Mouse (Mus musculus) liver, embryonic 15.5 days (tissue): ENCODE measurements around the gene Klk4. TPM values are rescaled to one million over a fixed set of nuclear protein-coding genes. Genes with fewer than 3 reads are reported as not detected.

Source experiments
- ATAC-seq: fragments of 200-750 bp; cut with Nextera tagmentation; 2 replicates; pipeline ENCODE4 v1.8.0; 2017; ENCODE audit warnings: moderate number of reproducible peaks, mild to moderate bottlenecking, moderate library complexity; ENCODE audit not compliant: insufficient read depth
- H3K27ac ChIP-seq: fragments of 300-500 bp; sonication (generic); replicated peaks from 2 replicates; pipeline ENCODE4 v1.5.1; 2015; ENCODE audit warnings: mild to moderate bottlenecking, inconsistent platforms
- H3K27me3 ChIP-seq: fragments of 300-500 bp; sonication (generic); 2 replicates; pipeline ENCODE4 v1.6.1; 2015; ENCODE audit warnings: mild to moderate bottlenecking, inconsistent platforms
- H3K36me3 ChIP-seq: fragments of 300-500 bp; sonication (generic); replicated peaks from 2 replicates; pipeline ENCODE4 v1.6.1; 2015; ENCODE audit warnings: moderate library complexity, mild to moderate bottlenecking, inconsistent platforms
- H3K4me1 ChIP-seq: fragments of 300-500 bp; sonication (generic); replicated peaks from 2 replicates; pipeline ENCODE4 v1.6.1; 2015; ENCODE audit warnings: inconsistent platforms
- H3K4me2 ChIP-seq: fragments of 300-500 bp; sonication (generic); 2 replicates; pipeline ENCODE4 v1.6.1; 2015; ENCODE audit warnings: moderate library complexity, mild to moderate bottlenecking, inconsistent platforms
- H3K4me3 ChIP-seq: fragments of 300-500 bp; sonication (generic); replicated peaks from 2 replicates; pipeline ENCODE4 v1.5.1; 2015; ENCODE audit warnings: mild to moderate bottlenecking, inconsistent platforms
- H3K9ac ChIP-seq: fragments of 300-500 bp; sonication (generic); 2 replicates; pipeline ENCODE4 v1.6.1; 2015; ENCODE audit warnings: moderate library complexity, mild to moderate bottlenecking, inconsistent platforms
- H3K9me3 ChIP-seq: fragments of 300-500 bp; sonication (generic); replicated peaks from 2 replicates; pipeline ENCODE4 v1.6.1; 2016; ENCODE audit warnings: inconsistent platforms
- WGBS: fragments of 180-500 bp; shearing (Covaris S2); methylation state at CpG from one replicate; pipeline ENCODE4 v1.1.7; 2015; ENCODE audit warnings: mixed read lengths; ENCODE audit not compliant: insufficient replicate concordance; 5-methylcytosine and 5-hydroxymethylcytosine counted together
- polyA plus RNA-seq: library from polyadenylated mRNA; unstranded; fragments of >200 nt; fragmentation: Nextera tagmentation; extraction: Ambion mirVana; gene quantifications from 2 replicates; pipeline ENCODE4 v1.2.1, GENCODE M21; 2015

Klk4 gene
- polyA plus RNA-seq, 1 experiment from 2014 or later: not detected

DNA sequence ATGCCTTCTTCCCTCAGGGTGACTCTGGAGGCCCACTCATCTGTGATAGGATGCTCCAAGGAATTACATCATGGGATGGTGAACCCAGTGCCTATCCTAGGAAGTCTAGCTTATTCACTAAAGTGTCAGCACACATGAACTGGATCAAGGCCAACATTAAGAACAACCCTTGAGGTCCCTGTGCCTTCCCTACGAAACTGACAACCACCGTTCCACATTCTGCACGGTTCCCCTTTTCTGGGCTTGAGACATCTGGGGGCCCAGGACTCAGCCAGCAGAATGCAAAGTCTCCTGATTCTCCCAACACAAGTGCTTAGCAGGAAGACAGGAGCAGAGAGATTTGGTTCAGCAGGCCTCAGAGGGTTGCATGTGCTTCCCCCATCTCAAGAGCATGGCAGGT, 39.6 kb downstream of the Klk4 start:
- no peaks in the 10 kb centered on the region for H3K27me3 ChIP-seq
- H3K4me1 ChIP-seq: no peaks in the 10 kb centered on the region
- ATAC-seq: no peak
- no peaks in the 10 kb centered on the region for H3K9me3 ChIP-seq
- no peak overlapping the region for H3K27ac ChIP-seq
- H3K4me2 ChIP-seq: no peak overlapping the region
- 28% methylated on average over 3 of the region's 3 CpGs for WGBS
- no peaks in the 10 kb centered on the region for H3K36me3 ChIP-seq
- H3K4me3 ChIP-seq: no peak overlapping the region
- H3K9ac ChIP-seq: no peak overlapping the region

DNA sequence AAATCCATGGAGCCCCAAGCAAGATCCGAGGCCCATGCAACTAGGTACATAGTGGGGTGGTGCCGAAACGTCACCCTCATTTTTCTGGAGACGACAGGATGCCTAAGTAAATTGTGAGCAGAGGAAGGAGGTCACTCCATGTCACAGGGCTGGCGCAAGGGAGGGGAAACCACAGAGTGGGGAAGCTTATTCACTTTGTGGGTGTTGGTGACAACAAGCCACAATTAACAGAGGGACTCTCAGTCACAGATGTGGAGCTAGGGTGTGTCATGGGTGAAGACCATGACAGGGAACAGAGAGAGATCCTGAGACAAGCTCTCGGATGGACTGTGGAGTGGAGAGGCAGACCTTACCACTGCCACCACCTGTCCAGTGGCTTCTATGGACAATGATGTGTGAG, 40.1 kb downstream of the Klk4 start:
- 41% methylated on average over 6 of the region's 6 CpGs for WGBS

DNA sequence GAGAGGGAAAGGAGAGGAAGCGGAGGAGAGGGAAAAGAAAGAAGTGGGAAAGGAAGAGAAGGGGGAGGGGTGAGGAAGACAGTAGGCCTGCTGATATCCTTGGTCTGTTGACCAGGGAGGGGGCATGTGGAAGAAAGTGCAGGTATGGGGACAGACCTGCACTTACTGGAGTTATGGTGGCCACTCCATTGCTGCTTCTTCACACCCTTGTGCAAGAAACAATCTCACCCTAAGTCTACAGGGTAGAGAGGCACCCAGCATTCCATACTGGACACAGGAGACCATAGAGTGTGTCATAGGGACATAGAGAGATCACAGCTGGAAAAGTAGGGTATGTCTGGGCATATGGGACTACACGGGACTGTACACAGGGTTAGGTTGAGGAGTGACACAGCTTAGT, 41.0 kb downstream of the Klk4 start:
- no peaks in the 10 kb centered on the region for H3K9me3 ChIP-seq
- no peak overlapping the region for H3K4me2 ChIP-seq
- no peak overlapping the region for H3K4me3 ChIP-seq
- no peak overlapping the region for H3K9ac ChIP-seq
- no peaks in the 10 kb centered on the region for H3K27me3 ChIP-seq
- no peak for ATAC-seq
- H3K4me1 ChIP-seq: no peaks in the 10 kb centered on the region
- H3K27ac ChIP-seq: no peak overlapping the region
- 61% methylated on average over 2 of the region's 2 CpGs for WGBS
- H3K36me3 ChIP-seq: no peaks in the 10 kb centered on the region

More for the DNA sequence above, 40.1 kb downstream of the Klk4 start:
- H3K9ac ChIP-seq: no peak overlapping the region
- H3K4me2 ChIP-seq: no peak overlapping the region
- H3K27ac ChIP-seq: no peak overlapping the region
- no peaks in the 10 kb centered on the region for H3K27me3 ChIP-seq
- no peaks in the 10 kb centered on the region for H3K4me1 ChIP-seq
- H3K36me3 ChIP-seq: no peaks in the 10 kb centered on the region
- H3K4me3 ChIP-seq: no peak overlapping the region
- no peaks in the 10 kb centered on the region for H3K9me3 ChIP-seq
- ATAC-seq: no peak

DNA sequence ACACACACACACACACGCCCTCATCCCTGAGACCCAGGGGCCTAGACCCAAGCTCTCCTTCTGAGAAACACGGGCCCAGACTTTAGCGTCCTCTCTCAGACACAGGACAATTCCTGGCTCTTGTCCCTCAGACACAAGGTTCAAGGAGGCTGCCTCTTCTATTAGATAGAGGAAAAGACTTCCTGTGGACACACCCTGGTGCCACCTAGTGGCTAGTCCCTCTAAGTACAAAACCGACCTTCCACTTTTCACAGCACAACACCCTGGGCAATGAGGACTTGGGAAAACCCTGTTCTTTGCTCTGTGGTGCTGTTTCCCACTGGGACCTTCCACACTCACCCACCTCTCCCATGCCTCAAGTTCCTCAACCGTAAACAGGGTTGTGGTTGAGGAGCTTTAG, 45.0 kb downstream of the Klk4 start:
- Histone ChIP-seq H3K9me3 (no peaks in the 10 kb centered on the region), H3K4me1 (no peaks in the 10 kb centered on the region), H3K4me3 (no peak overlapping the region), H3K27me3 (no peaks in the 10 kb centered on the region), H3K4me2 (no peak overlapping the region), H3K27ac (no peak overlapping the region), H3K36me3 (no peaks in the 10 kb centered on the region), H3K9ac (no peak overlapping the region)
- ATAC-seq: no peak
- WGBS: 40% methylated on average over 5 of the region's 5 CpGs

DNA sequence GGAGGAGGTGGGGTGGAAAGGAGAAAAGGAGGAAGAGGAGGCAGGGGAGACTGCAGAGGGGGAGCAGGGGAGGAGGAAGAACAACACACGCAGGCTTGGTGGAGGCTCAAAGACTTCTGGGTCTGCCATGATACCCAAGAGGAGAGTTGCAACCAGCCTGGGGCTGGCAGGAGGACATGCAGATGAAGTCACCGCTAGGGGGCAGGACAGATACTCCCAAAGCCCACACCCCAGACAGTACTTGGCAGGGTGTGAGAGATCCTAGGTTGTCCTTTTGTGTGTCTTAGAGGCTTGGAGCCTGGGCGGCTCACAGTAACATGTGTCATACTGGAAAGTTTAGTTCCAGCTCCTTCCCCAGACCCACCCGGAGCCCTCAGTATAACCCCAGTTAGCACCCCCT, 47.6 kb downstream of the Klk4 start:
- Histone ChIP-seq H3K4me1 (no peaks in the 10 kb centered on the region), H3K27ac (no peak overlapping the region), H3K9ac (no peak overlapping the region), H3K4me2 (no peak overlapping the region), H3K27me3 (no peaks in the 10 kb centered on the region), H3K36me3 (no peaks in the 10 kb centered on the region), H3K4me3 (no peak overlapping the region), H3K9me3 (no peaks in the 10 kb centered on the region)
- WGBS: 37% methylated on average over 4 of the region's 4 CpGs
- ATAC-seq: no peak

DNA sequence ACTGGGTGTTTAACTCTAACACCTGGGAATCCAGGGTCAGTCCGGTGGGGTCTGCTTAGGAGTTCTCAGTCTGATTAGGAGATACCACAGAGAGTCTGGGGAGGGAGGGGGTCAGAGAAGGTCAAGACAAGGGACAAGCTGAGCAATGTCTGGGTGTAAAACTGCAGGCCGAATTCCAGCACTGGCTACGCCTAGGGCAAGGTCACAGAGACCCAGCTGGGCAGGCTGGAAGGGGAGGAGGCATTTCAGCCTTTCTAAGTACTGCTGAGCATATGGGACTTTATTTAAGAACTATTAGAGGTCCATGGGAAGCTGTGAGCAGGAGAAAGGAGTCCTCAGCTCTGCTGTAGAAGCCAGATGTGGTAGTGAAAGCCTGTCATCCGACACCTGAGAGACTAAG, 51.4 kb downstream of the Klk4 start:
- ATAC-seq: no peak
- Histone ChIP-seq H3K9me3 (no peaks in the 10 kb centered on the region), H3K27ac (no peak overlapping the region), H3K27me3 (no peaks in the 10 kb centered on the region), H3K4me2 (no peak overlapping the region), H3K9ac (no peak overlapping the region), H3K4me3 (no peak overlapping the region), H3K36me3 (no peaks in the 10 kb centered on the region), H3K4me1 (no peaks in the 10 kb centered on the region)
- 36% methylated on average over 4 of the region's 4 CpGs for WGBS

DNA sequence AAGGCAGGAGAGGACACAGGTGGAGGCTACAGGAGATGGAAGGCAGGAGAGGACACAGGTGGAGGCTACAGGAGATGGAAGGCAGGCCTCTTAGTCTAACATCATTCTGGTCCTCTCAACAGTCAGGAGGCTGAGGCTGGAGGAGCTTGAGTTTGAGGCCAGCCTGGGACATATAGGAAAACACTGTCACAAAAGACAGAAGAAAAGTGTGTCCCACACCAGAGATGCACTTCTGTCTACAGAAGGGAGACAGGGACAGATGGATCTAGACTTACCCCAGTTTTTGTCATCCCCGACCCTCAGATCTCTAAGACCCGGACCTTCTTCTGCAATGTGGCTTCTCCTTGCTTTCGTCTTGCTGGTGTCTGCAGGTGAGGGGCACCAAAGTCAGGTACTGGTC, 52.5 kb downstream of the Klk4 start, which contains the start of gene Klk15:
Gene Klk15, plus strand, starts transcription at position 301 of the 400 bp plus-strand sequence.
- Histone ChIP-seq H3K4me2 (no peak within 1 kb of the TSS), H3K4me1 (no peaks in the 10 kb centered on the region), H3K36me3 (no peaks in the 10 kb centered on the region), H3K9me3 (no peaks in the 10 kb centered on the region), H3K4me3 (no peak within 1 kb of the TSS), H3K27ac (no peak within 1 kb of the TSS), H3K27me3 (no peaks in the 10 kb centered on the region), H3K9ac (no peak within 1 kb of the TSS)
- 48% methylated on average over 3 of the region's 3 CpGs for whole genome bisulfite sequencing
- ATAC-seq: no peak

DNA sequence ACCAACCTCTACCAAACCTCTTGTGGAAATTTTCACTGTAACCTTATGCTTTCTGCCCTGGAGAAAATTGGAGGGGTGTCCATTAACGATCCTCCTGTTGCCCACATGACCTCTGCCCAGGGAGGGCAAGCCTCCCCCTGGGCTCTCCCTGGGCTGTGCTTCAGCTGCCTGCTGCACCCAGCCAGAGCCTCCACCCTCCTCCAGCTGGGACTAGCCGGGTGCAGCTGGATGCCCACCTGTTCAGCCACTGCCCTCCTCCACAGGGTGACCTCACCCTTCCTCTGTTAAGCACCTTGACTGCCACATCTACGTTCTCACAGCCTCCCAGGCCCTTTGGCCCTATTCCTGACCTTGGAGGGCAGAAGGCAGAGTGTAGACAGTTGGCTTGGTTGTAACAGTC, 53.8 kb downstream of the Klk4 start:
- 39% methylated on average over 3 of the region's 3 CpGs for WGBS
- no peaks in the 10 kb centered on the region for H3K36me3 ChIP-seq

More for the DNA sequence above, 53.8 kb downstream of the Klk4 start:
- H3K4me2 ChIP-seq: no peak overlapping the region
- H3K9me3 ChIP-seq: no peaks in the 10 kb centered on the region
- ATAC-seq: no peak
- H3K27me3 ChIP-seq: no peaks in the 10 kb centered on the region
- no peak overlapping the region for H3K9ac ChIP-seq
- no peaks in the 10 kb centered on the region for H3K4me1 ChIP-seq
- H3K4me3 ChIP-seq: no peak overlapping the region
- no peak overlapping the region for H3K27ac ChIP-seq

Other genes with a start within 250 kb of the Klk4 start
- 0.05 TPM in 1 of 2 replicates, not detected in the other for gene Ceacam18, start 246.5 kb upstream of the Klk4 start, polyA plus RNA-seq
- gene Siglece, start 221.0 kb upstream of the Klk4 start, polyA plus RNA-seq: 4.2 and 5.1 TPM in 2 replicates
- 4.1 and 5.3 TPM in 2 replicates for gene Ctu1, start 209.1 kb upstream of the Klk4 start, polyA plus RNA-seq
- not detected in 2 replicates for gene Klk14, start 190.7 kb upstream of the Klk4 start, polyA plus RNA-seq
- not detected in 2 replicates for gene Klk13, start 168.6 kb upstream of the Klk4 start, polyA plus RNA-seq
- gene Klk12, start 112.3 kb upstream of the Klk4 start, polyA plus RNA-seq: not detected in 2 replicates
- gene Klk11, start 106.6 kb upstream of the Klk4 start, polyA plus RNA-seq: not detected in 2 replicates
- gene Klk10, start 100.1 kb upstream of the Klk4 start, polyA plus RNA-seq: 0.06 and 0.10 TPM in 2 replicates
- gene Klk9, start 89.3 kb upstream of the Klk4 start, polyA plus RNA-seq: not detected in 2 replicates
- 5.1 and 5.4 TPM in 2 replicates for gene Klk8, start 83.6 kb upstream of the Klk4 start, polyA plus RNA-seq
- gene Klk7, start 69.9 kb upstream of the Klk4 start, polyA plus RNA-seq: not detected in 2 replicates
- not detected in 2 replicates for gene Klk6, start 56.7 kb upstream of the Klk4 start, polyA plus RNA-seq
- not detected in 2 replicates for gene Klk5, start 39.2 kb upstream of the Klk4 start, polyA plus RNA-seq
- gene Klk15, start 52.6 kb downstream of the Klk4 start, polyA plus RNA-seq: not detected in 2 replicates
- gene Klk1b8, start 69.5 kb downstream of the Klk4 start, polyA plus RNA-seq: not detected in 2 replicates
- gene Klk1b1, start 85.6 kb downstream of the Klk4 start, polyA plus RNA-seq: not detected in 2 replicates
- not detected in 2 replicates for gene Klk1b9, start 94.9 kb downstream of the Klk4 start, polyA plus RNA-seq
- not detected in 2 replicates for gene Klk1b11, start 114.7 kb downstream of the Klk4 start, polyA plus RNA-seq
- 0.12 and 0.14 TPM in 2 replicates for gene Klk1b26, start 131.0 kb downstream of the Klk4 start, polyA plus RNA-seq
- not detected in 2 replicates for gene Klk1b27, start 171.1 kb downstream of the Klk4 start, polyA plus RNA-seq
- gene Klk1b21, start 221.2 kb downstream of the Klk4 start, polyA plus RNA-seq: not detected in 2 replicates
- not detected in 2 replicates for gene Klk1b22, start 231.5 kb downstream of the Klk4 start, polyA plus RNA-seq